Mouse (Mus musculus): ENCODE data around the gene Klk5. TPM values are rescaled to one million over a fixed set of nuclear protein-coding genes. Genes with fewer than 3 reads are reported as not detected.

The Klk5 gene
- not detected for polyA plus RNA-seq (2012; fragmentation: generic; extraction: Trizol)
- long read RNA-seq, experiment 1 = 0 reads
- long read RNA-seq, experiment 2 = 0 reads

DNA sequence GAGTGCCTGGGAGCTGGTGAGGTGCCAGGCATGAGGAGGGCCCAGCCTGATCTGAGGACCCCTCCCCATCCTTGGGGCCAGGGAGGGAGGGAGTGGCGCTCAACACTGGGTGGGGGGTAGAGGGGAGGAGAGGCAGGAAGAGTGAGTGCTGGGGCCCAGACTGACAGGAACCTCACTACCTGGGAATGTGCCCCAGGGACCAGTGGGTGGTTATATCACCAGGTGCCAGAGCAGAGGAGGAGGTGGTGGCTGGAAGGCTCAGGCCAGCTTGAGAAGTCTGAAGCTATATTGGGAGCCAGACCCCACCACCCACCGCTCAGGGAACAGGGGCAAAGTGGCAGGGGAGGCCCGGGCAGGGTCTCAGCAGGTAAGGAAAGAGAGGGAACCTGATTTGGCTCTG lies at the start of gene Klk5:
Gene Klk5, plus strand, starts transcription at position 271 of the 400 bp plus-strand sequence.
- Histone ChIP-seq H3K79me3 (ENCODE audit: low read depth) (no peaks in the 10 kb centered on the region), H3K36me3 (ENCODE audit: control insufficient read depth, insufficient read depth) (no peaks in the 10 kb centered on the region), H3K79me2 (ENCODE audit: control insufficient read depth, insufficient read depth) (no peaks in the 10 kb centered on the region), H3K4me3 (ENCODE audit: insufficient read depth, poor library complexity, severe bottlenecking) (no peak within 1 kb of the TSS), H3K27me3 (ENCODE audit: control insufficient read depth, insufficient read depth, insufficient read length) (no peaks in the 10 kb centered on the region), H3ac (ENCODE audit: control insufficient read depth, insufficient read length, low read depth) (no peak within 1 kb of the TSS)
- no peak for TF ChIP-seq FOSL1 (IDR thresholded peaks at IDR 0.05; ENCODE audit: insufficient read depth, low read length, poor library complexity, severe bottlenecking)
- no peak for TF ChIP-seq MYOD1 (IDR thresholded peaks at IDR 0.05; ENCODE audit: control insufficient read depth, insufficient read length, low read depth)
- TF ChIP-seq CEBPB (IDR thresholded peaks at IDR 0.05; ENCODE audit: low read depth) = no peak
- TF ChIP-seq USF1 (IDR thresholded peaks at IDR 0.05; ENCODE audit: low read depth) = no peak
- no peak for TF ChIP-seq MAX (IDR thresholded peaks at IDR 0.05)
- no peak for TF ChIP-seq CTCF (IDR thresholded peaks at IDR 0.05; ENCODE audit: control insufficient read depth, insufficient read depth, insufficient read length)
- no peak for TF ChIP-seq MYOG (IDR thresholded peaks at IDR 0.05; ENCODE audit: control insufficient read depth, extremely low read depth, insufficient read length)

- H3K27me3 ChIP-seq (ENCODE audit: control insufficient read depth, insufficient read depth, insufficient read length) = no peaks in the 10 kb centered on the region
- no peak overlapping the region for H3K4me3 ChIP-seq (ENCODE audit: insufficient read depth, poor library complexity, severe bottlenecking)
Measured at GRCm38 (mm10) chr7:43796355-43796754, 45.4 kb upstream of the Klk5 start.

DNA sequence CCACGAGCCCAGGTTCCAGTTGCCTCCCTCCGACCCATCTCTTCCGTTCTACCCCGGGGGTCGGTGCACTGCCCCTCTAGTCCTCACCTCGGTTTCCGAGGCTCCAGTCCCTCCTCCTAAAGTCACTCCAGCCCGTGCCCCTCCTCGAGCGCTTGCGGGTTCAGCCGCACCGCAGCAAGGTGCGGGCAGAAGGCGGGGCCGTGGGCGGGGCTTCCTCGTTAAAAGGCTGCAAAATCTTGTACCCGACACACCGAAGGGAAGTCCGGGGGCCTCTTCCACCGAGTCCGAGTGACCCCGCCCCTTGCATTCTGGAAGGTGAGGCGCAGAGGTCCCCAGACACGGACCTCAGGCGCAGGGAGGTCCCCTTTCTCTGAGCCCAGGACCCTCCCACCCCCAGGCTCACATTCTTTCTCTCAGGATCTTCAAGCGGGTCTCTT lies 44.4 kb upstream of the Klk5 start, which contains the start of gene Klk8:
Gene Klk8, plus strand, starts transcription at position 245 of the 437 bp plus-strand sequence.
- Histone ChIP-seq H3ac (ENCODE audit: control insufficient read depth, insufficient read length, low read depth) (no peak within 1 kb of the TSS), H3K36me3 (ENCODE audit: control insufficient read depth, insufficient read depth) (no peaks in the 10 kb centered on the region), H3K4me3 (ENCODE audit: insufficient read depth, poor library complexity, severe bottlenecking) (no peak within 1 kb of the TSS)

More at GRCm38 (mm10) chr7:43796355-43796754, 45.4 kb upstream of the Klk5 start:
- H3ac ChIP-seq (ENCODE audit: control insufficient read depth, insufficient read length, low read depth) = no peak overlapping the region
- H3K79me3 ChIP-seq (ENCODE audit: low read depth) = no peaks in the 10 kb centered on the region
- H3K79me2 ChIP-seq (ENCODE audit: control insufficient read depth, insufficient read depth) = no peaks in the 10 kb centered on the region
- H3K36me3 ChIP-seq (ENCODE audit: control insufficient read depth, insufficient read depth) = no peaks in the 10 kb centered on the region
- no peak for TF ChIP-seq MAX (IDR thresholded peaks at IDR 0.05)
- TF ChIP-seq MYOD1 (IDR thresholded peaks at IDR 0.05; ENCODE audit: control insufficient read depth, insufficient read length, low read depth) = no peak
- TF ChIP-seq USF1 (IDR thresholded peaks at IDR 0.05; ENCODE audit: low read depth) = no peak
- no peak for TF ChIP-seq CEBPB (IDR thresholded peaks at IDR 0.05; ENCODE audit: low read depth)
- no peak for TF ChIP-seq FOSL1 (IDR thresholded peaks at IDR 0.05; ENCODE audit: insufficient read depth, low read length, poor library complexity, severe bottlenecking)
- no peak for TF ChIP-seq CTCF (IDR thresholded peaks at IDR 0.05; ENCODE audit: control insufficient read depth, insufficient read depth, insufficient read length)
- TF ChIP-seq MYOG (IDR thresholded peaks at IDR 0.05; ENCODE audit: control insufficient read depth, extremely low read depth, insufficient read length) = no peak

GRCm38 (mm10) chr7:43797844-43798462 lies 43.8 kb upstream of the Klk5 start:
- Histone ChIP-seq H3K36me3 (ENCODE audit: control insufficient read depth, insufficient read depth) (no peaks in the 10 kb centered on the region), H3ac (ENCODE audit: control insufficient read depth, insufficient read length, low read depth) (no peak overlapping the region), H3K79me2 (ENCODE audit: control insufficient read depth, insufficient read depth) (no peaks in the 10 kb centered on the region), H3K79me3 (ENCODE audit: low read depth) (no peaks in the 10 kb centered on the region), H3K4me3 (ENCODE audit: insufficient read depth, poor library complexity, severe bottlenecking) (no peak overlapping the region), H3K27me3 (ENCODE audit: control insufficient read depth, insufficient read depth, insufficient read length) (no peaks in the 10 kb centered on the region)
- TF ChIP-seq MYOD1 (IDR thresholded peaks at IDR 0.05; ENCODE audit: control insufficient read depth, insufficient read length, low read depth) (no peak), USF1 (IDR thresholded peaks at IDR 0.05; ENCODE audit: low read depth) (no peak), MAX (IDR thresholded peaks at IDR 0.05) (no peak), FOSL1 (IDR thresholded peaks at IDR 0.05; ENCODE audit: insufficient read depth, low read length, poor library complexity, severe bottlenecking) (no peak), CTCF (IDR thresholded peaks at IDR 0.05; ENCODE audit: control insufficient read depth, insufficient read depth, insufficient read length) (no peak), CEBPB (IDR thresholded peaks at IDR 0.05; ENCODE audit: low read depth) (no peak), MYOG (IDR thresholded peaks at IDR 0.05; ENCODE audit: control insufficient read depth, extremely low read depth, insufficient read length) (no peak)

More for the DNA sequence above, 44.4 kb upstream of the Klk5 start, which contains the start of gene Klk8:
- no peaks in the 10 kb centered on the region for H3K79me3 ChIP-seq (ENCODE audit: low read depth)
- no peaks in the 10 kb centered on the region for H3K27me3 ChIP-seq (ENCODE audit: control insufficient read depth, insufficient read depth, insufficient read length)
- H3K79me2 ChIP-seq (ENCODE audit: control insufficient read depth, insufficient read depth) = no peaks in the 10 kb centered on the region
- TF ChIP-seq MYOG (IDR thresholded peaks at IDR 0.05; ENCODE audit: control insufficient read depth, extremely low read depth, insufficient read length) = no peak
- TF ChIP-seq MAX (IDR thresholded peaks at IDR 0.05) = no peak

GRCm38 (mm10) chr7:43799876-43800275 lies 41.9 kb upstream of the Klk5 start:
- H3K36me3 ChIP-seq (ENCODE audit: control insufficient read depth, insufficient read depth) = no peaks in the 10 kb centered on the region
- H3ac ChIP-seq (ENCODE audit: control insufficient read depth, insufficient read length, low read depth) = no peak overlapping the region
- no peak overlapping the region for H3K4me3 ChIP-seq (ENCODE audit: insufficient read depth, poor library complexity, severe bottlenecking)
- H3K27me3 ChIP-seq (ENCODE audit: control insufficient read depth, insufficient read depth, insufficient read length) = no peaks in the 10 kb centered on the region
- no peaks in the 10 kb centered on the region for H3K79me2 ChIP-seq (ENCODE audit: control insufficient read depth, insufficient read depth)
- no peaks in the 10 kb centered on the region for H3K79me3 ChIP-seq (ENCODE audit: low read depth)
- TF ChIP-seq FOSL1 (IDR thresholded peaks at IDR 0.05; ENCODE audit: insufficient read depth, low read length, poor library complexity, severe bottlenecking) = no peak
- TF ChIP-seq MYOG (IDR thresholded peaks at IDR 0.05; ENCODE audit: control insufficient read depth, extremely low read depth, insufficient read length) = no peak
- TF ChIP-seq CEBPB (IDR thresholded peaks at IDR 0.05; ENCODE audit: low read depth) = no peak
- no peak for TF ChIP-seq MYOD1 (IDR thresholded peaks at IDR 0.05; ENCODE audit: control insufficient read depth, insufficient read length, low read depth)
- TF ChIP-seq CTCF (IDR thresholded peaks at IDR 0.05; ENCODE audit: control insufficient read depth, insufficient read depth, insufficient read length) = no peak
- no peak for TF ChIP-seq USF1 (IDR thresholded peaks at IDR 0.05; ENCODE audit: low read depth)
- TF ChIP-seq MAX (IDR thresholded peaks at IDR 0.05) = no peak
